Mouse (Mus musculus) CD8-positive naive resting alpha-beta T cell, adult 2 months (primary cell): ENCODE results near the gene Zbtb43.
A peak's percentile ranks its signal among the peaks of the same experiment; 100 is the strongest.

Experiments
- DNase-seq, 2 experiments: peaks; one replicate each; pipeline ENCODE4 v3.0.0; 2022; ENCODE audit warnings: low read depth in 2 of 2, low spot score in 2 of 2

Zbtb43 gene

GRCm38 (mm10) chr2:33468466-33469097, at the start of gene Zbtb43:
Zbtb43 (minus strand) TSS chr2:33468559.
- DNase-seq: peak; percentile 93 to 97

GRCm38 (mm10) chr2:33515856-33516255, 47.5 kb upstream of the Zbtb43 start:
- no peak for DNase-seq

GRCm38 (mm10) chr2:33515431-33515830, 47.1 kb upstream of the Zbtb43 start:
- DNase-seq: no peak

- DNase-seq: no peak
Measured at GRCm38 (mm10) chr2:33510791-33511190, 42.4 kb upstream of the Zbtb43 start.

- DNase-seq: no peak
Measured at GRCm38 (mm10) chr2:33502602-33503001, 34.2 kb upstream of the Zbtb43 start.

- no peak for DNase-seq
Measured at GRCm38 (mm10) chr2:33498280-33498679, 29.9 kb upstream of the Zbtb43 start.

- DNase-seq: peak in 1 of 2 experiments; percentile 5
Measured at GRCm38 (mm10) chr2:33495654-33496053, 27.3 kb upstream of the Zbtb43 start.

- no peak for DNase-seq
Measured at GRCm38 (mm10) chr2:33492041-33492440, 23.7 kb upstream of the Zbtb43 start.

GRCm38 (mm10) chr2:33489565-33489964, 21.2 kb upstream of the Zbtb43 start:
- DNase-seq: no peak

DNA sequence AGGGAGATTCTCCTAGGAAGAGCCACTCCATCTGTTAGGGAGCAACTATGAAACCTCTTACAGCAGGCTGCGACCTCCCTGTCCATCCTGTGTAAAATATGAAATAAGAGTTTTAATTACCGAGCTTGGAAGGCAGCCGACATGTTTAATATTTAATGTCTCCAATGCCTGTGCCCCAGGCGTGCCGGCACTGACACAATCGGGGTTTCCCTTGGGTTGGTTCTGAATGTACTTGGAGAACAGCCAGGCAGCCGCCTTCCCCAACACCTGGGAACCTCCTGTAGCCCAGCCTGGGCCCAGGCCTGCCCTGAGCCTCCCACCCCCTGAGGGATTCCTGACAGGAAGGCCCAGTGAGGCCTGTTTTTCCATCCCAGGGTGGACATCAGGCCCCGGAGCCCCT, 19.0 kb upstream of the Zbtb43 start:
- DNase-seq: no peak

DNA sequence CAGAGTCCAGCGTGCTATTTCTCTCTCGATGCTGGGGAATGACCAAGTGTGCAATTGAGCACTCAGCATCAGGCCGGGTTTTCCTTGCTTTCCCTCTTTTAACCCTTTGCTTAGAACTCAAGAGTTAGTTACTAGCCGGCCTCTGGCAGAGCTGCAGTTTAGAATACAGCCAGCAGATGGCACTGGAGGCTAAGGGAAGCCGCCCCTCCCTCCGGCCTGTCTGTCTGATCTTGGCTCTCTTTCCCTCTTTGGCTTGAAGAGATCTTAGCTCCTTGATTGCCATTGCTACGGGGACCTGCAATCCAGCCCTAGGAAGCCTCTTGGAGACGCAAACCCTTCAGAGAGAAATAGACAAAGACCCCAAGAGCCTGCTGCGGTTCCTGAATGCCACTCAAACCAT, 18.5 kb upstream of the Zbtb43 start:
- DNase-seq: peak; percentile 42 to 62

DNA sequence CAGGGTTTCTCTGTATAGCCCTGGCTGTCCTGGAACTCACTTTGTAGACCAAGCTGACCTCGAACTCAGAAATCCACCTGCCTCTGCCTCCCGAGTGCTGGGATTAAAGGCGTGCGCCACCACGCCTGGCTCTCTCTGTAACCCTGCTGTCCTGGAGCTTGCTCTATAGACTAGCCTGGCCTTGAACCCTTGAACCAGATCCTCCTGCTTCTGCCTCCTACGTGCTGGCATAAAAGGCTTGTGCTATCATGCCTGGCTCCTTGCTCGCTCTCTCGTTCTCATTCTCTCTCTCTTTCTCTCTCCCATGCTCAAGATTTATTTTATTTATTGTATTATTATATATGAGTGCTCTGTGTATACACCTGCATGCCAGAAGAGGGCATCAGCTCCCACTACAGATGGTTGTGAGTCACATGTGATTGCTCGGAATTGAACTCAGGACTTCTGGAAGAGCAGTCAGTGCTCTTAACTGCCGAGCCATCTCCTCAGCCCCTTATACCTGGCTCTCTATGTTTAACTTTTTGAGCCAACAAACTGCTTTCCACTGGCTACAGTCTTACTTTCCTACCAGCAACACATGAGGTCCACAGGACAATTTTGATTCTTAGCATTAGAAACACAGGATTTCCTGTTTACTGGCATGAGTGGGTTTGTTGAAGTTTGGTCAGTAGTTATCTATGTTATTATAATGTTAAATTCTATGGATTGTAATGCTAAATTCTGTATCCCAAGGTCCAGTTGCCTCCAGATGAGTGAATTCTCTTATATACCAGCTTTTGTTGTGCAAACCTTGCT, 9.8 kb upstream of the Zbtb43 start:
- DNase-seq: no peak

GRCm38 (mm10) chr2:33475961-33476360, 7.6 kb upstream of the Zbtb43 start:
- no peak for DNase-seq

- no peak for DNase-seq
Measured at GRCm38 (mm10) chr2:33467546-33468465, 553 bp downstream of the Zbtb43 start.

DNA sequence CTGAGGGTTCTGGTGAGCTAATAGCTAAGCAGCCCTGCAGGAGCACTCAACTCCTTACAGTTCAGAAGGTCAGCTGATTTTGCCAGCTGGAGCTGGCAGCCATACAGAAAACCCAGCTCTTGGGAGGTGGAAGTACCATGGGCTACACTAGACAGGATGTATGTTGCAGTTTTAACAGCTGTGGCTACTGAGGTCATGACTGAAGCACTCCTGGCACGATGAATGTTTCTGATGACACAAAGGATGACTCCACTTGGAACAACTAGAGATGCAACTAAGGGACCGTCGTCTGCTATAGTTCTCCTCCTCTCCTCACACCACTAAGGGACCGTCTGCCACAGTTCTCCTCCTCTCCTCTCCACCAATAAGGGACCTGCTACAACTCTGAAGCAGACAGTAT, 2.4 kb downstream of the Zbtb43 start:
- no peak for DNase-seq

DNA sequence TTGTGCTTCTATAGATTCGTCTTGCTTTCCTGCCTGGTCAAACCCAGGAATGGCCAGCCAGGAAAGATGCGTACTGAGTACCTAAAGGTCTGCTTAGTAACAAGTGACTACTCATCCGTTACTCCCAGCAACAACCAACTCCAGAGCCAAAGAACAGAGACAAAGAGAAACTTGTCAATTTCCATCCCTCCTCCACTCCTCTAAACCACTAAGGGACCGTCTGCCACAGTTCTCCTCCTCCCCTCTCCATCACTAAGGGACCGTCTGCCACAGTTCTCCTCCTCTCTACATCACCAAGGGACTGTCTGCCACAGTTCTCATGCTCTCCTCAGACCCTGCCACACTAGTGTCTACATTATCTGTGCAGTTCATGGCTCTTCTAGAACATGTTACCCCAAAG, 3.1 kb downstream of the Zbtb43 start:
- no peak for DNase-seq

GRCm38 (mm10) chr2:33462066-33462465, 6.3 kb downstream of the Zbtb43 start:
- no peak for DNase-seq

DNA sequence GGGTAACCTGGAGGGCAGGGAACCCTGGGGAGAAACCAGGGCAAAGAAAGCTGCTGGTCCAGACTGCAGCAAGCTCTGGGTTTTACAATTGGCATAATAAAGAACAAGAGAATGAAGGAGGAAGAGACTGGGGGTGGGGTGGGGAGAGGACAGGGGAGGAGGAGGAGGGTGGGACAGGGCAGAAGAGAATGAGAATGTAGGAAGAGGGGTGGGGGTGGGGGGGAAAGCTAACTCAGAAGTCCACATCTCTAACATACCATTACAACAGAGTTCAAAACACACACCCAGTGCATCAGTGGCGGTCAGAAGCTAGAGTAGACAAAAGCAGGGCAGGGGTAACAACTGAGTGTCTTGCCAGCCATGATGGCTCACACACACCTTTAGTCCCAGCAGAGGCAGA, 7.3 kb downstream of the Zbtb43 start:
- no peak for DNase-seq

GRCm38 (mm10) chr2:33459660-33460059, 8.7 kb downstream of the Zbtb43 start:
- DNase-seq: no peak

- no peak for DNase-seq
Measured at GRCm38 (mm10) chr2:33456696-33457095, 11.7 kb downstream of the Zbtb43 start.

- DNase-seq: no peak
Measured at GRCm38 (mm10) chr2:33456242-33456641, 12.1 kb downstream of the Zbtb43 start.

- no peak for DNase-seq
Measured at GRCm38 (mm10) chr2:33455350-33455749, 13.0 kb downstream of the Zbtb43 start.
